Mouse (Mus musculus) liver, embryonic 12.5 days (tissue): ENCODE results near the gene Plagl1. TPM values are rescaled to one million over a fixed set of nuclear protein-coding genes. Genes with fewer than 3 reads are reported as not detected.
"Not testable (repeated sequence)": the region's sequence is repeated elsewhere in the genome, so short reads cannot be mapped to it uniquely, and the experiment has no call there.

ENCODE experiments used
- ATAC-seq: fragments of 200-750 bp; cut with Nextera tagmentation; 2 replicates; pipeline ENCODE4 v1.8.0; 2017; ENCODE audit warnings: moderate number of reproducible peaks, mild to moderate bottlenecking, moderate library complexity
- H3K27ac ChIP-seq: fragments of 300-500 bp; sonication (generic); 2 replicates; pipeline ENCODE4 v1.5.1; 2016; ENCODE audit warnings: mild to moderate bottlenecking
- H3K27me3 ChIP-seq: fragments of 300-500 bp; sonication (generic); replicated peaks from 2 replicates; pipeline ENCODE4 v1.6.1; 2016; ENCODE audit warnings: mild to moderate bottlenecking, moderate library complexity
- H3K36me3 ChIP-seq: fragments of 300-500 bp; sonication (generic); 2 replicates; pipeline ENCODE4 v1.6.1; 2016; ENCODE audit warnings: mild to moderate bottlenecking, moderate library complexity
- H3K4me1 ChIP-seq: fragments of 300-500 bp; sonication (generic); 2 replicates; pipeline ENCODE4 v1.6.1; 2016
- H3K4me2 ChIP-seq: fragments of 300-500 bp; sonication (generic); 2 replicates; pipeline ENCODE4 v1.6.1; 2016; ENCODE audit warnings: mild to moderate bottlenecking, moderate library complexity
- H3K4me3 ChIP-seq: fragments of 300-500 bp; sonication (generic); 2 replicates; pipeline ENCODE4 v1.5.1; 2016; ENCODE audit warnings: mild to moderate bottlenecking, moderate library complexity
- H3K9ac ChIP-seq: fragments of 300-500 bp; sonication (generic); 2 replicates; pipeline ENCODE4 v1.6.1; 2016; ENCODE audit warnings: mild to moderate bottlenecking, moderate library complexity
- H3K9me3 ChIP-seq: fragments of 300-500 bp; sonication (generic); replicated peaks from 2 replicates; pipeline ENCODE4 v1.6.1; 2016; ENCODE audit warnings: mild to moderate bottlenecking, moderate library complexity
- WGBS: fragments of 180-500 bp; shearing (Covaris S2); methylation state at CpG from one replicate; pipeline ENCODE4 v1.1.7; 2016; ENCODE audit not compliant: insufficient replicate concordance; 5-methylcytosine and 5-hydroxymethylcytosine counted together
- polyA plus RNA-seq: library from polyadenylated mRNA; unstranded; fragments of >200 nt; fragmentation: Nextera tagmentation; extraction: Ambion mirVana; gene quantifications from 2 replicates; pipeline ENCODE4 v1.2.1, GENCODE M21; 2016

Gene Plagl1
- 55.7 and 63.5 TPM in 2 replicates for polyA plus RNA-seq

GRCm38 (mm10) chr10:13060021-13060668 is at the start of gene Plagl1:
Gene Plagl1, plus strand, starts transcription at chr10:13060504.
- H3K27me3 ChIP-seq: peaks cover 26% of the 10 kb centered on the region
- H3K4me2 ChIP-seq: peak within 1 kb of the TSS; percentile 62
- H3K4me1 ChIP-seq: peaks cover 4% of the 10 kb centered on the region; the same call in 1 of the 2 replicates
- no peaks in the 10 kb centered on the region for H3K9me3 ChIP-seq
- 61% methylated on average over 11 of the region's 11 CpGs for WGBS
- H3K4me3 ChIP-seq: peak within 1 kb of the TSS; percentile 28
- no peak for ATAC-seq
- H3K36me3 ChIP-seq: no peaks in the 10 kb centered on the region
- H3K9ac ChIP-seq: no peak within 1 kb of the TSS
- no peak within 1 kb of the TSS for H3K27ac ChIP-seq

DNA sequence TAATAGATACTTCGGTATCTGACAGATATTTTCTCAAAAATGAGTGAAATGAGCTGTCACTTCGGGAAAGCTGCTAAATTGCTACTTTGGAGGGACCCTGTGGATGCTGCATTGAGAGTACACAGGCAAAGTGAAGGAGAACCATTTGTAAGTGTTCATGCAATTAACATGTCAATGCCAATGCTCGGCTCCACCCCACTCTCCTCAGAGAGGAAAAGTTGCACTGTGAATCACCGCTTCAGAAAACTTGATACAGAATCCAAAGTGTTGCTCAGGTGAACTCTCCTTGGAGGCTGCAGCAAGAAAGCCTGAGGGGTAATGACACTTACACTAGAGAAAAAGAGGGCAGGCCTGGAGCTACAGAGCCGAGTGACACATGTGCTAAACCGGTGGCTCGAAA is 46.3 kb upstream of the Plagl1 start:
- no peak overlapping the region for H3K9ac ChIP-seq
- no peak for ATAC-seq
- peaks cover 15% of the 10 kb centered on the region for H3K36me3 ChIP-seq
- H3K27ac ChIP-seq: no peak overlapping the region
- H3K9me3 ChIP-seq: no peaks in the 10 kb centered on the region
- H3K27me3 ChIP-seq: no peaks in the 10 kb centered on the region
- no peak overlapping the region for H3K4me2 ChIP-seq
- peaks cover 26% of the 10 kb centered on the region for H3K4me1 ChIP-seq
- 69% methylated on average over 7 of the region's 7 CpGs for WGBS
- no peak overlapping the region for H3K4me3 ChIP-seq

DNA sequence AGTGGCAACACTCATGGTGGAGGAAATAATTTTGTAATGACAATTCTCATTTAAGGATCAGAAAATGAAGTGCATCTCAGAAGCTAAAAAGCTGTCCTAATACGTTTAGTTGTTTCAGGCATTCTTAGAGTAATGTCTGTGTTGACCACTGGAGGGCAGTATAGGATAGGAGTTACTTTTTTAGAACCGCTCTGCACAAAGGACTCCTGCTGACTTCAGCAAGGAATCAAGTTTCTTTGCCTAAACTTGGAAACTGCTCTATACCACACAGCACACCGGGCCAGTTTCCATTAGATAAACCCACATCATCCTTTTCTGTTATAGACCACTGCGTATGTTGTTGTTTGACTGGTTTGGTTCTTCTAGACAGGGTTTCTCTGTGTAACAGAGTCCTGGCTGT is 43.7 kb upstream of the Plagl1 start:
- Histone ChIP-seq H3K4me2 (no peak overlapping the region), H3K9me3 (no peaks in the 10 kb centered on the region), H3K36me3 (no peaks in the 10 kb centered on the region; the same call in 1 of the 2 replicates), H3K4me3 (no peak overlapping the region), H3K4me1 (peaks cover 11% of the 10 kb centered on the region), H3K9ac (no peak overlapping the region), H3K27ac (no peak overlapping the region), H3K27me3 (no peaks in the 10 kb centered on the region; the same call in 1 of the 2 replicates)
- WGBS: 21% methylated on average over 4 of the region's 4 CpGs
- ATAC-seq: no peak

GRCm38 (mm10) chr10:13018510-13018909 is 41.8 kb upstream of the Plagl1 start:
- no peaks in the 10 kb centered on the region for H3K36me3 ChIP-seq
- H3K27me3 ChIP-seq: no peaks in the 10 kb centered on the region; the same call in 1 of the 2 replicates
- no peak overlapping the region for H3K4me3 ChIP-seq
- H3K9me3 ChIP-seq: no peaks in the 10 kb centered on the region
- no peak overlapping the region for H3K27ac ChIP-seq
- H3K9ac ChIP-seq: no peak overlapping the region
- H3K4me1 ChIP-seq: 0 out of 2 replicates have a peak, but pooled peaks cover under 1% of the 10 kb centered on the region
- 56% methylated on average over 7 of the region's 7 CpGs for WGBS
- no peak for ATAC-seq
- no peak overlapping the region for H3K4me2 ChIP-seq

- 58% methylated on average over 5 of the region's 5 CpGs for WGBS
- H3K9me3 ChIP-seq: no peaks in the 10 kb centered on the region
- no peak overlapping the region for H3K9ac ChIP-seq
- ATAC-seq: no peak
- H3K36me3 ChIP-seq: no peaks in the 10 kb centered on the region
- H3K4me3 ChIP-seq: no peak overlapping the region
- no peaks in the 10 kb centered on the region; the same call in 1 of the 2 replicates for H3K27me3 ChIP-seq
- no peaks in the 10 kb centered on the region for H3K4me1 ChIP-seq
- no peak overlapping the region for H3K4me2 ChIP-seq
- no peak overlapping the region for H3K27ac ChIP-seq
Observed at GRCm38 (mm10) chr10:13019026-13019425, 41.3 kb upstream of the Plagl1 start.

GRCm38 (mm10) chr10:13022103-13022502 is 38.2 kb upstream of the Plagl1 start:
- no peaks in the 10 kb centered on the region for H3K36me3 ChIP-seq

GRCm38 (mm10) chr10:13023985-13024384 is 36.3 kb upstream of the Plagl1 start:
- 24% methylated on average over 3 of the region's 3 CpGs for WGBS
- H3K36me3 ChIP-seq, H3K4me1 ChIP-seq, H3K27me3 ChIP-seq, H3K9me3 ChIP-seq, ATAC-seq, H3K9ac ChIP-seq, H3K27ac ChIP-seq, H3K4me2 ChIP-seq, H3K4me3 ChIP-seq: not testable (repeated sequence)

More at GRCm38 (mm10) chr10:13022103-13022502, 38.2 kb upstream of the Plagl1 start:
- Histone ChIP-seq H3K9me3 (no peaks in the 10 kb centered on the region), H3K9ac (no peak overlapping the region), H3K4me3 (no peak overlapping the region), H3K4me2 (no peak overlapping the region), H3K27me3 (no peaks in the 10 kb centered on the region; the same call in 1 of the 2 replicates), H3K27ac (no peak overlapping the region), H3K4me1 (no peaks in the 10 kb centered on the region)
- WGBS: 82% methylated on average over 4 of the region's 4 CpGs
- no peak for ATAC-seq

DNA sequence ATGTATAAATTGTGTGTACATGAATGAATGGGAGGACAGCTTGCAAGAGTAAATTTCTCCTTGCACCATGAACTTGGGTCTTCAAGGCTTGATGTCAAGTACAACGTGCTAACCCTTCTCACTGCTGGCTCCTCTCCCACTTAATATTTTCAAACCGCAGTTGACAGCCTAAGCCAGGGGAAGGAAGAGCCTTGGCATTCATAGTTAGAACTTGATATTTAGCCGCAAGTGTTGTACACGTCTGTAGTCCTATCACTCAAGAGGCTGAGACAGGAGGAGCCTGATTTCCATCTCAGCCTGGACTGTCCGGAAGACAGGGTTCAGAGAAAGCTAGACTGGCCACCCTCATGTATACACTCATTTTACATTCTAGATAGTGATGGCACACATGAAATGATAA is 32.6 kb upstream of the Plagl1 start:
- H3K4me1 ChIP-seq: no peaks in the 10 kb centered on the region
- no peak overlapping the region for H3K27ac ChIP-seq
- no peaks in the 10 kb centered on the region for H3K36me3 ChIP-seq
- WGBS: 73% methylated on average over 5 of the region's 5 CpGs
- no peak overlapping the region for H3K9ac ChIP-seq
- H3K27me3 ChIP-seq: no peaks in the 10 kb centered on the region
- no peak overlapping the region for H3K4me3 ChIP-seq
- H3K4me2 ChIP-seq: no peak overlapping the region
- no peak for ATAC-seq
- no peaks in the 10 kb centered on the region for H3K9me3 ChIP-seq

DNA sequence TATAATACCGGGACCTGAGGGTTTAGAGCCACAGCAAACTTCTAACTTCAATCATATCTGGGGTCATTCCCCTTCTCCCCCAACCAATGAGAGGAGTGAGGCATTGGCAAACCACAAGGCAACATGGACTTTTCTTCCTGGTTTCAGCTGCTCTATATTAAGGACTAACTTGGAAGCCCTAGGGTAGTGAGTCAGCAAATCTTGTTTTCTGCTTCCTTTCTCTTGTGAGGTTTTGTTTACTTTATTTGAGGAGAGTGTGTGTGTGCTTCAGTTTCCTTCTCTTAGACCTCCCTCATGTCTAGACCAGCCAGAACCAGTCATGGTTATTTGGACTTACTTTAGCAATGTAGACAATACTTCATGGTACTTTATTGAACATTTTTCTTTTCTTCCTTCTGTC is 32.1 kb upstream of the Plagl1 start:
- WGBS: 50% methylated on average over 1 of the region's 1 CpGs
- H3K36me3 ChIP-seq: no peaks in the 10 kb centered on the region
- no peaks in the 10 kb centered on the region for H3K27me3 ChIP-seq
- H3K4me3 ChIP-seq: no peak overlapping the region
- no peak for ATAC-seq
- no peak overlapping the region for H3K9ac ChIP-seq
- no peak overlapping the region for H3K27ac ChIP-seq
- H3K4me2 ChIP-seq: no peak overlapping the region
- H3K4me1 ChIP-seq: no peaks in the 10 kb centered on the region
- H3K9me3 ChIP-seq: no peaks in the 10 kb centered on the region

DNA sequence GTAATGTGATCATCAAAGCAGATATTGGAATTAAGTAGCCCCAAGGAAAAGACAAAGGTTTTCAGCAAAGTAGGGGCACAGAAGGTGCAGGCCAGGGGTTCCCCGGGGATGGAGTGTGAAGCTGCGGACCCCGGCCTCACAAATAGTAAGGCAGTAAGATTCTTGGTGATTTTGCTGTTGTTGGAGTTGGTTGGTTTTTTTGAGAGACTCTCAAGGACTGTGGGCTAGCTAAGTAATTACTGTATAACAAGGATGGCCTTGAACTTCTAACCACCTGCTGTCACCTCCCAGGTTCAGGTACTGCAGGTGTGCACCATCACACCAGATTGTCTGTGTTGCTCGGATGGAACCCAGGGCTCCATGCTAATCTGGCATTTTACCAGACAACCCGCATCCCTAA is 30.9 kb upstream of the Plagl1 start:
- WGBS: 82% methylated on average over 5 of the region's 5 CpGs

DNA sequence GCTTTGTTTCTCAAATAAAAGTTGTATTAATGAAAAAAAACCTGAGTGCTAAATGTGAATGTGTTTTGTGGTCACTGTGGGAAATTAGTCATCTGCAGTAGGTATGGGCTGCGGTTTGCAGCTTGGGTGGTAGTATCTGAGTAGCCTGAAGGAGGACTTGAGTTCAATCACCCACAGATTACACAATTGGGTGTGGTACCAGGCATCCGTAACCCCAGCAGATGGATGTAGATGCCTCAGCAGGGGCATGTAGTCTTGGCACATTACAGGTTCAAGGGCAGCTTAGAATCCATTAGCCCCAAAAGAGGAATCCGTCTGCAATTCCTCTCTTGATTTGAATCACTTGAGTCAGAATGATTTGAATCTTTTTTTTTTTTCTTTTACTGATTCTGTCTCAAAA is 25.0 kb upstream of the Plagl1 start:
- no peak for ATAC-seq
- Histone ChIP-seq H3K9me3 (no peaks in the 10 kb centered on the region), H3K27me3 (no peaks in the 10 kb centered on the region), H3K4me1 (no peaks in the 10 kb centered on the region), H3K4me3 (no peak overlapping the region), H3K36me3 (no peaks in the 10 kb centered on the region), H3K27ac (no peak overlapping the region), H3K4me2 (no peak overlapping the region), H3K9ac (no peak overlapping the region)
- 51% methylated on average over 3 of the region's 3 CpGs for WGBS

More for the DNA sequence above, 30.9 kb upstream of the Plagl1 start:
- no peak overlapping the region for H3K27ac ChIP-seq
- no peak overlapping the region for H3K4me2 ChIP-seq
- no peaks in the 10 kb centered on the region for H3K36me3 ChIP-seq
- no peak overlapping the region for H3K9ac ChIP-seq
- H3K4me1 ChIP-seq: no peaks in the 10 kb centered on the region
- H3K9me3 ChIP-seq: no peaks in the 10 kb centered on the region
- ATAC-seq: no peak
- H3K4me3 ChIP-seq: no peak overlapping the region
- no peaks in the 10 kb centered on the region for H3K27me3 ChIP-seq

GRCm38 (mm10) chr10:13039637-13040174 is 20.6 kb upstream of the Plagl1 start:
- 63% methylated on average over 5 of the region's 5 CpGs for WGBS
- H3K27ac ChIP-seq: no peak overlapping the region
- no peaks in the 10 kb centered on the region for H3K4me1 ChIP-seq
- H3K4me3 ChIP-seq: no peak overlapping the region
- no peak overlapping the region for H3K9ac ChIP-seq
- H3K9me3 ChIP-seq: no peaks in the 10 kb centered on the region
- ATAC-seq: no peak
- no peaks in the 10 kb centered on the region for H3K27me3 ChIP-seq
- H3K4me2 ChIP-seq: no peak overlapping the region
- H3K36me3 ChIP-seq: no peaks in the 10 kb centered on the region
